Mouse (Mus musculus) thymus, adult 2 months (tissue): ENCODE results near the gene Chd3.

Experiments used
- CTCF ChIP-seq: fragments of 200-500 bp; IDR thresholded peaks from 2 replicates; pipeline ENCODE4 v1.5.1; 2012; ENCODE audit warnings: mild to moderate bottlenecking, control low read depth, low read length, moderate library complexity, borderline replicate concordance; ENCODE audit not compliant: control insufficient read depth, poor library complexity, insufficient read depth; ENCODE audit errors: extremely low read depth
- POLR2A ChIP-seq: fragments of 200-500 bp; IDR thresholded peaks from 2 replicates; pipeline ENCODE4 v1.6.1; 2012; ENCODE audit warnings: mild to moderate bottlenecking, low read length, control low read depth, moderate library complexity; ENCODE audit not compliant: control insufficient read depth, poor library complexity, insufficient read depth; ENCODE audit errors: extremely low read depth

GRCm38 (mm10) chr11:69396772-69397171, 27.6 kb upstream of the Chd3 start:
- no peak for TF ChIP-seq CTCF
- TF ChIP-seq POLR2A: no peak
